Mouse (Mus musculus) neural tube, embryonic 11.5 days (tissue): ENCODE measurements around the gene Fam20b. TPM values are rescaled to one million over a fixed set of nuclear protein-coding genes. Genes with fewer than 3 reads are reported as not detected.

Experiments used
- ATAC-seq: fragments of 200-750 bp; cut with Nextera tagmentation; 2 replicates; pipeline ENCODE4 v1.8.0; 2017; ENCODE audit warnings: moderate number of reproducible peaks, mild to moderate bottlenecking, moderate TSS enrichment, moderate library complexity; ENCODE audit not compliant: insufficient read depth, low FRiP score, low TSS enrichment
- DNase-seq: peaks from one replicate; pipeline ENCODE4 v3.0.0-alpha.2; 2015; ENCODE audit warnings: low spot score
- H3K27ac ChIP-seq: fragments of 300-500 bp; sonication (generic); 2 replicates; pipeline ENCODE4 v1.5.1; 2014; ENCODE audit warnings: low read depth, mild to moderate bottlenecking, low read length
- H3K27me3 ChIP-seq: fragments of 300-500 bp; sonication (generic); 2 replicates; pipeline ENCODE4 v1.6.1; 2014; ENCODE audit warnings: mild to moderate bottlenecking, low read length, mixed read lengths; ENCODE audit not compliant: control insufficient read depth, insufficient read depth
- H3K36me3 ChIP-seq: fragments of 300-500 bp; sonication (generic); 2 replicates; pipeline ENCODE4 v1.6.1; 2014; ENCODE audit warnings: mild to moderate bottlenecking, low read length, moderate library complexity, mixed read lengths; ENCODE audit not compliant: control insufficient read depth, insufficient read depth
- H3K4me1 ChIP-seq: fragments of 300-500 bp; sonication (generic); 2 replicates; pipeline ENCODE4 v1.6.1; 2014; ENCODE audit warnings: low read length, mixed read lengths; ENCODE audit not compliant: control insufficient read depth, insufficient read depth
- H3K4me2 ChIP-seq: fragments of 300-500 bp; sonication (generic); 2 replicates; pipeline ENCODE4 v1.6.1; 2014; ENCODE audit warnings: low read depth, mild to moderate bottlenecking, moderate library complexity
- H3K4me3 ChIP-seq: fragments of 300-500 bp; sonication (generic); 2 replicates; pipeline ENCODE4 v1.5.1; 2014; ENCODE audit warnings: low read depth, low read length
- H3K9ac ChIP-seq: fragments of 300-500 bp; sonication (generic); 2 replicates; pipeline ENCODE4 v1.6.1; 2014; ENCODE audit warnings: mild to moderate bottlenecking, low read length
- H3K9me3 ChIP-seq: fragments of 300-500 bp; sonication (generic); 2 replicates; pipeline ENCODE4 v1.6.1; 2016; ENCODE audit warnings: low read length; ENCODE audit not compliant: control insufficient read depth
- WGBS: fragments of 180-500 bp; shearing (Covaris S2); extraction: QIAGEN DNeasy Blood & Tissue Kit; methylation state at CpG from one replicate; pipeline ENCODE4 v1.1.7; 2014; 5-methylcytosine and 5-hydroxymethylcytosine counted together
- polyA plus RNA-seq: library from polyadenylated mRNA; unstranded; fragments of >200 nt; fragmentation: Nextera tagmentation; extraction: Ambion mirVana; gene quantifications from 2 replicates; pipeline ENCODE4 v1.2.1, GENCODE M21; 2014

Gene Fam20b
- polyA plus RNA-seq, 1 experiment from 2014 or later, result 29.7 TPM

- H3K9me3 ChIP-seq, result no peaks in the 10 kb centered on the region
- H3K4me2 ChIP-seq, result no peak overlapping the region
- ATAC-seq (no peak), DNase-seq (no peak)
- no peak overlapping the region for H3K9ac ChIP-seq
- H3K36me3 ChIP-seq, result no peaks in the 10 kb centered on the region
- WGBS, result 83% methylated on average over 13 of the region's 13 CpGs
- H3K27ac ChIP-seq, result no peak overlapping the region
- H3K27me3 ChIP-seq, result no peaks in the 10 kb centered on the region
- no peak overlapping the region for H3K4me3 ChIP-seq
- no peaks in the 10 kb centered on the region for H3K4me1 ChIP-seq
Measured at GRCm38 (mm10) chr1:156654735-156655530, 64.0 kb downstream of the Fam20b start.

GRCm38 (mm10) chr1:156652189-156652822, 66.6 kb downstream of the Fam20b start:
- H3K4me1 ChIP-seq, result no peaks in the 10 kb centered on the region
- WGBS, result 59% methylated on average over 6 of the region's 6 CpGs
- no peak overlapping the region for H3K27ac ChIP-seq
- no peak overlapping the region for H3K4me3 ChIP-seq
- no peak for DNase-seq
- ATAC-seq, result no peak
- no peaks in the 10 kb centered on the region for H3K27me3 ChIP-seq
- H3K9ac ChIP-seq, result no peak overlapping the region
- H3K9me3 ChIP-seq, result no peaks in the 10 kb centered on the region
- H3K36me3 ChIP-seq, result no peaks in the 10 kb centered on the region
- no peak overlapping the region for H3K4me2 ChIP-seq

- H3K4me1 ChIP-seq, result no peaks in the 10 kb centered on the region
- 81% methylated on average over 9 of the region's 9 CpGs for WGBS
- ATAC-seq, result no peak
- no peak overlapping the region for H3K27ac ChIP-seq
- DNase-seq, result no peak
- H3K36me3 ChIP-seq, result no peaks in the 10 kb centered on the region
- no peaks in the 10 kb centered on the region for H3K27me3 ChIP-seq
- no peak overlapping the region for H3K9ac ChIP-seq
- no peaks in the 10 kb centered on the region for H3K9me3 ChIP-seq
- no peak overlapping the region for H3K4me3 ChIP-seq
- no peak overlapping the region for H3K4me2 ChIP-seq
Measured at GRCm38 (mm10) chr1:156650631-156651030, 68.3 kb downstream of the Fam20b start.

GRCm38 (mm10) chr1:156648705-156649104, 70.2 kb downstream of the Fam20b start:
- no peak for ATAC-seq
- WGBS, result 20% methylated on average over 2 of the region's 2 CpGs
- H3K9me3 ChIP-seq, result no peaks in the 10 kb centered on the region
- H3K27ac ChIP-seq, result no peak overlapping the region
- no peak overlapping the region for H3K4me2 ChIP-seq
- H3K4me1 ChIP-seq, result no peaks in the 10 kb centered on the region
- H3K36me3 ChIP-seq, result no peaks in the 10 kb centered on the region
- H3K9ac ChIP-seq, result no peak overlapping the region
- DNase-seq, result no peak
- no peak overlapping the region for H3K4me3 ChIP-seq
- no peaks in the 10 kb centered on the region for H3K27me3 ChIP-seq

- H3K27me3 ChIP-seq, result no peaks in the 10 kb centered on the region
- ATAC-seq, result no peak
- WGBS, result 97% methylated on average over 4 of the region's 4 CpGs
- peaks cover 7% of the 10 kb centered on the region; the same call in 1 of the 2 replicates for H3K36me3 ChIP-seq
- no peak overlapping the region for H3K4me2 ChIP-seq
- H3K9ac ChIP-seq, result no peak overlapping the region
- no peak overlapping the region for H3K4me3 ChIP-seq
- no peak overlapping the region for H3K27ac ChIP-seq
- H3K9me3 ChIP-seq, result no peaks in the 10 kb centered on the region
- no peak for DNase-seq
- no peaks in the 10 kb centered on the region for H3K4me1 ChIP-seq
Measured at GRCm38 (mm10) chr1:156645971-156646370, 72.9 kb downstream of the Fam20b start.

GRCm38 (mm10) chr1:156644780-156645523, 73.9 kb downstream of the Fam20b start:
- ATAC-seq (no peak), DNase-seq (no peak)
- Histone ChIP-seq H3K27ac (no peak overlapping the region), H3K4me1 (no peaks in the 10 kb centered on the region), H3K4me3 (no peak overlapping the region), H3K9ac (no peak overlapping the region), H3K27me3 (no peaks in the 10 kb centered on the region), H3K9me3 (no peaks in the 10 kb centered on the region), H3K36me3 (peaks cover 11% of the 10 kb centered on the region), H3K4me2 (no peak overlapping the region)
- 71% methylated on average over 13 of the region's 13 CpGs for WGBS

GRCm38 (mm10) chr1:156644061-156644460, 74.8 kb downstream of the Fam20b start:
- ATAC-seq (no peak), DNase-seq (no peak)
- Histone ChIP-seq H3K4me2 (no peak overlapping the region), H3K4me1 (no peaks in the 10 kb centered on the region), H3K27me3 (no peaks in the 10 kb centered on the region), H3K4me3 (no peak overlapping the region), H3K27ac (no peak overlapping the region), H3K36me3 (peaks cover 11% of the 10 kb centered on the region), H3K9ac (no peak overlapping the region), H3K9me3 (no peaks in the 10 kb centered on the region)
- 67% methylated on average over 10 of the region's 10 CpGs for WGBS

- Histone ChIP-seq H3K9me3 (no peaks in the 10 kb centered on the region), H3K4me1 (no peaks in the 10 kb centered on the region), H3K4me2 (no peak overlapping the region), H3K27me3 (no peaks in the 10 kb centered on the region), H3K27ac (no peak overlapping the region), H3K4me3 (no peak overlapping the region), H3K36me3 (peaks cover 11% of the 10 kb centered on the region), H3K9ac (no peak overlapping the region)
- WGBS, result 74% methylated on average over 12 of the region's 12 CpGs
- ATAC-seq, result no peak
- no peak for DNase-seq
Measured at GRCm38 (mm10) chr1:156642813-156643212, 76.1 kb downstream of the Fam20b start.
